Mouse (Mus musculus): ENCODE data around the gene Polr3gl. TPM values are rescaled to one million over a fixed set of nuclear protein-coding genes. Genes with fewer than 3 reads are reported as not detected.
A peak's percentile ranks its signal among the peaks of the same experiment; 100 is the strongest.

Polr3gl gene
- polyA plus RNA-seq, 2 experiments from 2014 or later: 40.6 to 51.4 TPM

GRCm38 (mm10) chr3:96597435-96597891 lies 3.5 kb upstream of the Polr3gl start:
- ATAC-seq: no peak

GRCm38 (mm10) chr3:96596855-96597254 lies 2.9 kb upstream of the Polr3gl start:
- no peak for ATAC-seq

- ATAC-seq: no peak
These were observed 2.3 kb upstream of the Polr3gl start, which contains the start of gene Ankrd34a for GRCm38 (mm10) chr3:96596228-96596707. Ankrd34a (plus strand) TSS chr3:96596636.

DNA sequence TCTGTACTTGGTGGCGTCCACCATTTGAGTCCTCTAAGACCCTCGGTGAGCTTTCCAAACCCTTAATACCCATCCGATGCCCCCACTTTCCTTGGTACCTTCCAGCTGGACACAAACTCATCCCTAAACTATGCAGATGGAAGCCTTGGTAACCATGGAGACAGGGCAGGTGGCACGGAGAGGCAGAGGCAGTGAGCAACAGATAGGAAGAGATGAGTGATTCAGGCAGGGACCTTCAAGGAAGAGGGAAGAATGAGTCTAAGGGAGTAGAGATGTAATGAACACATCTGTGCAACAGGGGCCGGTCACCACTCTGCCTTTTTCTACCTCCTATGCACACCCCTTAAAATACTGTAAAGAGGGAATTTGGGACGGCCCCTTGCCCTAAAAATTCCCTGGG lies 1.7 kb upstream of the Polr3gl start:
- no peak for ATAC-seq

GRCm38 (mm10) chr3:96594851-96595250 lies 870 bp upstream of the Polr3gl start:
- ATAC-seq: no peak

DNA sequence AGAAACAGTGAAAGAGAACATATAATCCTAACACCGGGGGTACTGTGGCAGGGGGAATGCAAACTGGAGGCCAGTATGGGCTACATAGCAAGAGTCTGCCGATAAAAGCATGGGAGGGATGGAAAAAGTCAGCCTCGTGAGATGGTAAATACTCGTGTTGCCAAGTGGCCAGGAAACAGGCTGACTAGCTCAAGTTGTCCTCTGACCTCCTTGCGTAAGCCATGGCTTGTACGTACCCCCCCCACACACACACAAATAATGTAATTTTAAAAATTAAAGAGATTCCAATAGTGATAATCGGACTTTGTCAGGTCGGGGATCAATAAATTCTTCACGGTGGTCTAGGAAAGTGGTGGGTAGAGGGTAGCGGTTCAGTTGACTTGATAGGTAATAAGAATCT lies 607 bp downstream of the Polr3gl start:
- ATAC-seq: peak; percentile 18

GRCm38 (mm10) chr3:96590657-96591056 lies 3.3 kb downstream of the Polr3gl start:
- ATAC-seq: no peak

DNA sequence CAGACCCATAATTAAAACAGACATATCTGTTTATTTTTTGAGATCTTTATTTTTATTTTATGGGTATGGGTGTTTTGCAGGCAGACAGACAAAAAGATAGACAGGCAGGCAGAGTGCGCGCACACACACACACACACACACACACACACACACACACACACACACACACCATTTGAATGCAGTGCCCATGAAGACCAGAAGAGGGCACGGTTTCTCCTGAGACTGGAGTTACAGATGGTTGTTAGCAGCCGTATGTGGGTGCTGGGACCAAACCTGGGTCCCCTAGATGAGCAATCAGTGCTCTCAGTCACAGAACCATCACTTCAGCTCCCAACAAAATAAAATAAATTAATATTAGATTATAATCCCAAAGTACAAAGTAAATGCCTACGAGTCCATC lies 10.6 kb downstream of the Polr3gl start:
- no peak for ATAC-seq

DNA sequence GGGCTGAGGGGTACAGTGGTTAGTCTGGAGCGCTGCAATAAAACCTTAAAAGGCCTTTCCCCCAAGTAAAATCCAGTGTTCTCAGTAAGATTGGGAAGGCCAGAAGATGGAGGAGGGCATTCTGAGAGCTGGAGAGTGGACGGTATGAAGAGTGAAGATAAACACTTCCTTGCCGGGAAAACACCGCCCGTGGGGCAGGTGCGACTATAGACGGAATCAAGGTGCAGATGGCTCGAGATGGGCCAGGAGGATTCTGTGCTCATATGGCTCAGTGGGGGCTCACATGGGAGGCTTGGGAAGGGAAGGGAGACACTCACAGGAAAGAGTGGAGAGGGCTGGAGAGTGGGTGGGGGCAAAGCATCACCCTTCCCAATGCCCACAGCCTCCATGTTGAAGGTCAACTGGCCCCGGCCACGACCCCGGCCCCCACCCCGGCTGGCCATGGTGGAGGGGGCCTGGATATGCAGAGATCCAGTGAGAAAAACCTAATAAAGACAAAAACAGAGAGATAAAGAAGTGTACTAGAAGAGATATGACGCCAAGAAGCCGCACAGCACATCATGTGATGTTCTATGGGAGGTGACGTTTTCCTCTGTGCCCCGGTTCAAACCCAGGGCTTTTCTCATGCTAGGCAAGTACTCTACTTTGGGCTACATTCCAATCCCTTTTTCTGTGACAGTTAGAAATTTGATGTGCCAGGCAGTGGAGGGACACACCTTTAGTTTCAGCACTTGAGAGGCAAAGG lies 12.0 kb downstream of the Polr3gl start:
- ATAC-seq: no peak

GRCm38 (mm10) chr3:96581141-96581540 lies 12.8 kb downstream of the Polr3gl start:
- ATAC-seq: no peak

DNA sequence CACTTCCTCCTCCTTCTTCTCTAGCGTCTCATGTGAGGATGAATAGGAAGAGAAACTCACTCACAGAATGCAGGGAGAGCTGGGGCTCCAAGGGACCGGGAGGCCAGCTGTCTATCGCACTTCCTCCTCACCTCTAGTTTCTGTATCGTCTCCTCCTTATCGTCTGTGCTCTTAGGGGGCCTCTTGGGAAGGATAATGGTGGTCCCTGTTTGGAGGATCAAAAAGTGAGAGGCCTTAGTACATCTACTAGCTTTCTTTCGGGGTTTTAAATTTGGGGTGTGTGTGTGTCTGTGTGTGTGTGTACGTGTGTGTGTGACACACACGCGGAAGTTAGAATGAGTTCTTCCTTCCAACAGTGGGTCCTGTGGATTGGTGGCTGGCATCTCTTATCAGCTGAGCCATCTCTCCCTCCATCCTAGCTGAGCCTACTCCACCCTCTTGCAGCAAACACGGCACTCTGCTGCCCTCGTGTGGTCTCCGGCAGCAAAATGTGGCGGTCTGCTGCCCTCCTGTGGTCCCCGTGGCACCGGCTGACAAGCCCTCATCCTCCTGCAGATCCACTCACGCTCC lies 14.0 kb downstream of the Polr3gl start:
- ATAC-seq: peak; percentile 62

- ATAC-seq: no peak
These were observed 14.7 kb downstream of the Polr3gl start for GRCm38 (mm10) chr3:96579239-96579750.

DNA sequence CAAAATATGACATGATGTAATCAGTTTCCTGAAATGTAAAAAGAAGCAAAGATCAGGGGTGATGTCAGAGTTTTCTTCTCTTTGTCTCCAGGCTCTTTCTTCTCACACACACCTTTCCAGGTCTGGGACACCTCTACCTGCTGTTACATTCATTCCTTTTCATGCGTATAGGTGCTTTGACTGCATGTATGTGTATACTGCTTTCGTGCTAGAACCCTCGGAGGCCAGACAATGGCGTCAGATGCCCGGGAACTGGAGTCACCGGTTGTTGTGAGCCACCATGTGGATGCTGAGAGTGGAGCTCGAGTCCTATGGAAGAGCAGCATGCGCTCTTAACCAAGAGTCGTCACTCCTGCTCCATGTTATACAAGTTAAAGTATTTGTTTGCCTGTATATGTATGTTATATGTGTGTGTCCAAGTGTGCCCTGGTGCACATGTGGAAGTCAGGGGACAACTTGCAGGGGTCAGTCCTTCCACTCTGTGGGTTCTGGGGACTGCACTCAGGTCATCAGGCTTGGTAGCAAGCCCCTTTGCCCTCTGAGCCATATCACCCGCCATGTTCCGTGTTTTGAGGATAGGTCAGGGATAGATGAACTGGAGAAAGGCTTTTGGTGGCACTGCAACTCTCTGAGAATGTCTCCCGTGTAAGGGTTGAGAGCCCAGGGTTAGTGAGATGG lies 15.3 kb downstream of the Polr3gl start:
- ATAC-seq: no peak

DNA sequence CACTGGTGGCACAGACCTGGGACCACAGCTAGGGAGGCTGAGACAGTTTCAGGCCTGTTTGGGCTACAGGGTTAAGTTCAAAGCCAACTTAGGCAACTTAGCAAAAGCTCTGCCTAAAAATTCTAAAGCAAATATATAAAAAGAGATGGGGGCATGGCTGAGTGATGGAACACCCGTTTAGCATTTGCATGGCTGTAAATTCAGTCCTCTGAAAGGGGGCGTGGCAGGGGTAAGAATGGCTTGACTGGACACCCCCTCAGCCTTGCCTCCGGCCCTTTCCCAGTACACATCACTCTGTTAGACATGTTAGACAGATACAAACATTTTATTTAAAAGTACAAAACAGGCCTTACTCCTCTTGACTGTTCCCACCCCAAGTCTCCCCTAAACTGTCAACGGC lies 16.4 kb downstream of the Polr3gl start:
- ATAC-seq: no peak

DNA sequence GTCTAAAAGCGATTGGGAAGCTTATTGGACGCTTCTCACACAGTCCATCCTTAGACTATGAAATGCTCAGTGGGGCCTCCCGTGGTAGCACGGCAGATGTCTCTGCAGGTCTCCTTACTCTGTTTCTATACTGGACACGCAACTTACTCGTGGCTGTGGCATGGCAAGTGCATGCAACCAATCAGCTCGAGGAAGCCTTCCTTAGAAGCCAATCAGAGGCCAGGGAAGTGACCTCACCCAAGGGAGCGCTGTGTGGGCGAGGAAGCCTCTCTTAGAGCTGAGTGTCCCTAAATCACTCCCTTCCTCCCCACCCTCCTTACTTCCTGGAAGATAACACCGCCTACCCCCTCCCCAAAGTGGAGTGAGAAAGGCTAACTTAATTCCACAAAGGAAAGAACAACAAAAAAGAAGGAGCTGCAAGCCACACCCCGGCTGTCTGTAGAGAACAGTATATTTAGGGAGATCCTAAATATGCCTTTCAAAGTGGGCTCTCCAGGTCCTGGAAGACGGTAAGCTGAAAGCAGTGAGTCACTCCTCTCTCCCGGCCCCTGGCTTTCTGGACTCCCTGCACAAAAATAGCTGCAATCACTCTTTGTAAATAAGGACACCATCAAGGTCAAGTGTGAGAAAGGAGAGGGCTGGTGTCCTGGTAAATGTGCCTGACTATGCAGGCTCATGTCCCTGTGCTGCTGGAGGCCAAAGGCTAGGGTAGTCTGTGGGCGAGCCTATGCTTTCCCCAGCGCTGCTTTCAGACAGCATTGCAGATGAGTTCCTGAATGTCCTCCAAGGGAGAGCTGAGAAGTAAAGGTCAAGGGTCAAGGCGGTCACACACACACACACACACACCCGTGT lies 17.1 kb downstream of the Polr3gl start, which contains the start of gene Gm16253:
Gene Gm16253, plus strand, starts transcription at position 295 of the 852 bp plus-strand sequence.
- peak; percentile 87 for ATAC-seq

GRCm38 (mm10) chr3:96576005-96576658 lies 17.8 kb downstream of the Polr3gl start:
- ATAC-seq: peak; percentile 22

GRCm38 (mm10) chr3:96575272-96575984 lies 18.6 kb downstream of the Polr3gl start:
- no peak for ATAC-seq

DNA sequence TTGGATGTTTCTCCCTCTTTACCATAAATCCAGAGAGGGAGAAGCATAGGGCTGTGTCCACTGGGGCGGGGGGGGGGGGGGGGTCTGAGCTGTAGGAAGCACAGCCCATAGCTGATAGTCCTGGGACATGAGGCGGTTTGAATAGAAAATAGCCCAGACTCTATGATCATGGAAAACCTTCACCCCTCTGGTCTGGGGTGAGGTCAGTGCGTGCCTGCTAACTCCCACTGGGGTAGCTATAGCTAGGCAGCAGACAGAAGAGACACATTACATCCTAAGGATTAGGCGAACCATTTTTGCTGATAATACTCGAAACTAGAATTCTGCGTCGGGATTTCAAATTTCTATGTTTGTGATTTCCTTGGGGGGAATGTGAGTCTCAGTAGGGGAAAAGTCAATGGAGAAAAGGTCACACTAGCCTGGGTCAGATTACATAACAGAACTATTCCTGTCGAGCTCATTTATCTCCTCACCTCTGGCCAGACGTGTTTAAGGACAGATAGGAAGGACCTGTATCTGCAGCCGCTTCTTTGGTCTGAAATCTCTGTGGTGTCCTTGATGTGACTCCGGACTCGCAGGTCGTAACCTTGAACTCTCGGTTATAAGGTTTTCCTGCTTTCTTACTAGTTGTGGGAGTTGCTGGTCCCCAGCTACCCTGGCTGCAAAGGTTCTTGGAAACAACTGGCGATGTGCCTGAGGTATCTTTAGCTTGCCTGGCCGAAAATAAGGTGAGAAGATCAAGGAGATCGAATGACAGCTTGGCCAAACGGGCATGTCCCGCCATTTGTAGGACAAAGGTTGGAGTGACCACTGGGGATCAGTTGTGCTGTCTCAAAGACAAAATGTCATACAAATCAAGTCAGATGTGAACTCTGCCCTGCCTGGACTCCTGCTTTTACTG lies 20.1 kb downstream of the Polr3gl start:
- ATAC-seq: no peak

DNA sequence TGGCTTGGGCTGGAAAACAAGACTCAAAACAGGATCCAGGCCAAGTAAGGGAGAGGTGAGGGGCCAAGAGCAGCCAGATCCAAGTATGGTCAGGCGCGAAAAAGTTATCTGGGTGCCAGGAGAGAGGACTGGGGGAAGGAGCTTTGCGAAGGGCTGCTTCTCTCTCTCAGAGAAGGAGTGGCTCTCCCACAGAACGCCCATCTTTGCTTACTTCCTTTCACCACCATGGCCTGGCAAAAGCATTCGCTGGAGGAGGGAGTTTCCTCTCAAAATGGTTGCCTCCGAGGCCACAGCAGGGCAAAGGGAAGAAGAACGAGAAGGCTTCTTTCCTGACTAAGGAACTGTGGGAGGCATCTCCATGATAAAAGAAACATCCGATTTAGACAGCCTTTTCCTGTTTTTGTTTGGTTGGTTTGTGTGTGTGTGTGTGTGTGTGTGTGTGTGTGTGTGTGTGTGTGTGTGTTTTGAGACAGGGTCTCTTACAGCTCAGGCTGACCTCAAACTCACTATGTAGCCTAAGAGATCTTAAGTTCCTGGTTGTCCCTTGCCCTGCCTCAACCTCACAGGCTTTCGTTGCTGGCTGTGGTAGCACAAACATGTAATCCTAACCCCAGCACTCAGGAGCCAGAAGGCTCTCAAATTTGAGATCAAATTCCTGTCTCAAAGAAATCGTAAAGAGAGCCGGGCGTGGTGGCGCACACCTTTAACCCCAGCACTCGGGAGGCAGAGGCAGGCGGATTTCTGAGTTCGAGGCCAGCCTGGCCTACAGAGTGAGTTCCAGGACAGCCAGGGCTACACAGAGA lies 21.9 kb downstream of the Polr3gl start:
- no peak for ATAC-seq

Data from CD4-positive, CD25-positive, alpha-beta regulatory T cell, adult 4 months (primary cell).